Mouse (Mus musculus): Measurements from ENCODE around the gene Mllt3. TPM values are rescaled to one million over a fixed set of nuclear protein-coding genes. Genes with fewer than 3 reads are reported as not detected.

Gene Mllt3
- polyA plus RNA-seq, 1 experiment from 2014 or later = 11.2 TPM

GRCm38 (mm10) chr4:87749532-87750234 lies 283.5 kb downstream of the Mllt3 start:
- Histone ChIP-seq H3K4me3 (ENCODE audit: inconsistent target) (no peak overlapping the region), H3K27ac (no peak overlapping the region), H3K79me2 (ENCODE audit: inconsistent target) (no peaks in the 10 kb centered on the region), H3K36me3 (ENCODE audit: inconsistent target) (no peaks in the 10 kb centered on the region)
- 78% methylated on average over 4 of the region's 4 CpGs for WGBS (ENCODE audit: missing documents)

- no peak overlapping the region for H3K27ac ChIP-seq
- no peaks in the 10 kb centered on the region for H3K79me2 ChIP-seq (ENCODE audit: inconsistent target)
- no peaks in the 10 kb centered on the region for H3K36me3 ChIP-seq (ENCODE audit: inconsistent target)
- WGBS (ENCODE audit: missing documents) = 85% methylated on average over 3 of the region's 3 CpGs
- H3K4me3 ChIP-seq (ENCODE audit: inconsistent target) = no peak overlapping the region
Observed at GRCm38 (mm10) chr4:87745016-87745645, 288.0 kb downstream of the Mllt3 start.

GRCm38 (mm10) chr4:87739524-87740128 lies 293.5 kb downstream of the Mllt3 start:
- Histone ChIP-seq H3K79me2 (ENCODE audit: inconsistent target) (no peaks in the 10 kb centered on the region), H3K27ac (no peak overlapping the region), H3K4me3 (ENCODE audit: inconsistent target) (no peak overlapping the region), H3K36me3 (ENCODE audit: inconsistent target) (no peaks in the 10 kb centered on the region)
- WGBS (ENCODE audit: missing documents) = 81% methylated on average over 7 of the region's 7 CpGs

- Histone ChIP-seq H3K36me3 (ENCODE audit: inconsistent target) (no peaks in the 10 kb centered on the region), H3K27ac (no peak overlapping the region), H3K4me3 (ENCODE audit: inconsistent target) (no peak overlapping the region), H3K79me2 (ENCODE audit: inconsistent target) (no peaks in the 10 kb centered on the region)
- 96% methylated on average over 2 of the region's 2 CpGs for WGBS (ENCODE audit: missing documents)
Observed at GRCm38 (mm10) chr4:87739104-87739503, 294.1 kb downstream of the Mllt3 start.

- H3K27ac ChIP-seq = no peak overlapping the region
- no peaks in the 10 kb centered on the region for H3K79me2 ChIP-seq (ENCODE audit: inconsistent target)
- no peak overlapping the region for H3K4me3 ChIP-seq (ENCODE audit: inconsistent target)
- WGBS (ENCODE audit: missing documents) = 97% methylated on average over 6 of the region's 6 CpGs
- no peaks in the 10 kb centered on the region for H3K36me3 ChIP-seq (ENCODE audit: inconsistent target)
Observed at GRCm38 (mm10) chr4:87737201-87737806, 295.9 kb downstream of the Mllt3 start.

GRCm38 (mm10) chr4:87736779-87737178 lies 296.4 kb downstream of the Mllt3 start:
- H3K27ac ChIP-seq = no peak overlapping the region
- no peaks in the 10 kb centered on the region for H3K36me3 ChIP-seq (ENCODE audit: inconsistent target)
- 89% methylated on average over 3 of the region's 3 CpGs for WGBS (ENCODE audit: missing documents)

GRCm38 (mm10) chr4:87731118-87731672 lies 302.0 kb downstream of the Mllt3 start:
- Histone ChIP-seq H3K27ac (no peak overlapping the region), H3K4me3 (ENCODE audit: inconsistent target) (no peak overlapping the region), H3K36me3 (ENCODE audit: inconsistent target) (no peaks in the 10 kb centered on the region), H3K79me2 (ENCODE audit: inconsistent target) (no peaks in the 10 kb centered on the region)
- WGBS (ENCODE audit: missing documents) = 89% methylated on average over 5 of the region's 5 CpGs

More at GRCm38 (mm10) chr4:87736779-87737178, 296.4 kb downstream of the Mllt3 start:
- no peak overlapping the region for H3K4me3 ChIP-seq (ENCODE audit: inconsistent target)
- H3K79me2 ChIP-seq (ENCODE audit: inconsistent target) = no peaks in the 10 kb centered on the region

- Histone ChIP-seq H3K4me3 (ENCODE audit: inconsistent target) (no peak overlapping the region), H3K27ac (no peak overlapping the region), H3K36me3 (ENCODE audit: inconsistent target) (no peaks in the 10 kb centered on the region), H3K79me2 (ENCODE audit: inconsistent target) (no peaks in the 10 kb centered on the region)
- 100% methylated on average over 1 of the region's 1 CpGs for WGBS (ENCODE audit: missing documents)
Observed at GRCm38 (mm10) chr4:87728581-87728980, 304.6 kb downstream of the Mllt3 start.

GRCm38 (mm10) chr4:87723448-87723847 lies 309.7 kb downstream of the Mllt3 start:
- 92% methylated on average over 6 of the region's 6 CpGs for WGBS (ENCODE audit: missing documents)

More at GRCm38 (mm10) chr4:87723448-87723847, 309.7 kb downstream of the Mllt3 start:
- H3K4me3 ChIP-seq (ENCODE audit: inconsistent target) = no peak overlapping the region
- no peaks in the 10 kb centered on the region for H3K36me3 ChIP-seq (ENCODE audit: inconsistent target)
- H3K27ac ChIP-seq = no peak overlapping the region
- no peaks in the 10 kb centered on the region for H3K79me2 ChIP-seq (ENCODE audit: inconsistent target)

Other genes starting within 250 kb of the Mllt3 start
- gene Focad, start 61.3 kb upstream of the Mllt3 start, polyA plus RNA-seq (2018) = 5.9 to 11.1 TPM (median 6.7 TPM) in 3 replicates

Measured in macrophage (primary cell).